Mouse (Mus musculus): ENCODE data around the gene Gabarapl1. TPM values are rescaled to one million over a fixed set of nuclear protein-coding genes. Genes with fewer than 3 reads are reported as not detected.

The Gabarapl1 gene
- polyA plus RNA-seq, 1 experiment from 2014 or later = 62.8 TPM

DNA sequence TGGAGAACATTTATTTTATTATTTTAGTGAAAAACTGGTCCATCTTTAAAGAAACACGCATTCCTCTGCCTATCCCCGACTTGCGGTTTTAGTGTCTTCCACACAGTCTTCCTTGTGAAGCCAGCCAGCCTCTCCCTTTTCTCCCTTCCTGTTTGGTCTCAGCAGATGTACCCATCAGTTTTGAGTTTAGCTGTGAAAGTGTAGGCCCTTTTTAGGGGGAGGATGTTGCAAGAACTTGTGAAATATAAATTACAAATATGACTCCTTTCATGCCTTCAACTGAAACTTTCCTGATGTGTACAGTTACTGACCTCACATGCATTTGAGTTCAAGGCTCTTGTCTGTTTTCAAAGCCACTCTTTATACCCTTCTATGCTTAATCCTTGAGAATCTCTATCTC is 17.9 kb upstream of the Gabarapl1 start:
- ATAC-seq (replicated peaks; ENCODE audit: low FRiP score) = no peak

GRCm38 (mm10) chr6:129516388-129516787 is 16.6 kb upstream of the Gabarapl1 start:
- 85% methylated on average over 10 of the region's 10 CpGs for WGBS
- Histone ChIP-seq H3K4me1 (peaks cover 25% of the 10 kb centered on the region), H3K27me3 (no peaks in the 10 kb centered on the region), H3K9ac (no peak overlapping the region), H3K36me3 (no peaks in the 10 kb centered on the region), H3K27ac (no peak overlapping the region), H3K4me2 (no peak overlapping the region), H3K4me3 (replicated peaks) (no peak overlapping the region), H3K9me3 (replicated peaks) (no peaks in the 10 kb centered on the region)
- no peak for ATAC-seq (replicated peaks; ENCODE audit: low FRiP score)

More for the DNA sequence above, 17.9 kb upstream of the Gabarapl1 start:
- Histone ChIP-seq H3K27ac (no peak overlapping the region), H3K4me2 (no peak overlapping the region), H3K36me3 (no peaks in the 10 kb centered on the region), H3K9ac (no peak overlapping the region), H3K27me3 (no peaks in the 10 kb centered on the region), H3K4me1 (peaks cover 35% of the 10 kb centered on the region), H3K4me3 (replicated peaks) (no peak overlapping the region), H3K9me3 (replicated peaks) (no peaks in the 10 kb centered on the region)
- WGBS = 69% methylated on average over 3 of the region's 3 CpGs

GRCm38 (mm10) chr6:129517752-129518408 is 15.1 kb upstream of the Gabarapl1 start:
- Histone ChIP-seq H3K4me2 (no peak overlapping the region), H3K27me3 (no peaks in the 10 kb centered on the region), H3K4me3 (replicated peaks) (no peak overlapping the region), H3K4me1 (peaks cover 14% of the 10 kb centered on the region), H3K27ac (no peak overlapping the region), H3K36me3 (no peaks in the 10 kb centered on the region), H3K9ac (no peak overlapping the region), H3K9me3 (replicated peaks) (no peaks in the 10 kb centered on the region)
- 51% methylated on average over 2 of the region's 2 CpGs for WGBS
- ATAC-seq (replicated peaks; ENCODE audit: low FRiP score) = peak; percentile 88

DNA sequence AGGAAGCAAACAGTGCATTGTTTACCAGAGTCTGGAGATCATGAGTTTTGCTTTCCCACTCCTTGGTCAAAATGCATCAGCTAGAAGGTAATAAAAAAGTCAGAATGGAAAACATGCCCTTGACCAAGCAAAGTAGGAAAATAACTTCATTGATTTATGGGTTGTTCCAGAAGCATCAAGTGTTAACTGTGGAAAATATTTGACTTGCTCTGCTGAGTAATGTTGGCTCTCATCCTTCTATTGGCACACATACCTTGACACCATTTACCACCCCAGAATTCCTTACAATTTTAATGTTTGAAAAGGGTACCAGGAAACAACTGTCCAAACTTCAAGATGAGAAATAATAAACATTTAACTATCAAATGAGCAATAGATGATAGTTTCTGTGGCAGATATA is 6.9 kb upstream of the Gabarapl1 start:
- no peaks in the 10 kb centered on the region for H3K4me1 ChIP-seq
- no peak overlapping the region for H3K4me2 ChIP-seq
- ATAC-seq (replicated peaks; ENCODE audit: low FRiP score) = no peak
- H3K27ac ChIP-seq = no peak overlapping the region
- no peaks in the 10 kb centered on the region for H3K9me3 ChIP-seq (replicated peaks)
- no peaks in the 10 kb centered on the region for H3K27me3 ChIP-seq
- no peak overlapping the region for H3K4me3 ChIP-seq (replicated peaks)
- H3K9ac ChIP-seq = no peak overlapping the region
- no peaks in the 10 kb centered on the region for H3K36me3 ChIP-seq

DNA sequence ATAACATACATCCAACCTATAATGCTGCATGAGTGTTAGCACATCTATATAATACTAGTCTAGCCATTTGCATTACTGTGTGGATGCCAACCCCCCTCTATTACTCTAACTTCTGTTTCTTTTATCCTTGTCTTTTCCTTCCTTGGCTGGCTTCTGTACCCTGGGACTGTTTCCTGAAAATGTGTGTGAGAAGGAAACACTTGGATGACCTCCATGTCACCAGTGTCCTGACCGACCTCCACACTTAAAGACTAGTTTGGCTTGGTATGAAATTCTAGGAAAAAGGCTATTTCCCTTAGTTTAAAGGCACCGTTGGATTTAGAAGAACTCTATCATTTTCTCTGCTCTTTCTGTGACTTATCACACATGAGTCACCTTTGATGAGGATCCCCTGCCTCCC is 5.5 kb upstream of the Gabarapl1 start:
- H3K4me1 ChIP-seq = peaks cover 2% of the 10 kb centered on the region; the same call in 1 of the 2 replicates
- H3K4me3 ChIP-seq (replicated peaks) = no peak overlapping the region
- WGBS = 77% methylated on average over 2 of the region's 2 CpGs
- no peak overlapping the region for H3K9ac ChIP-seq
- H3K4me2 ChIP-seq = no peak overlapping the region
- no peaks in the 10 kb centered on the region for H3K27me3 ChIP-seq
- ATAC-seq (replicated peaks; ENCODE audit: low FRiP score) = no peak
- H3K27ac ChIP-seq = no peak overlapping the region
- H3K36me3 ChIP-seq = no peaks in the 10 kb centered on the region
- no peaks in the 10 kb centered on the region for H3K9me3 ChIP-seq (replicated peaks)

DNA sequence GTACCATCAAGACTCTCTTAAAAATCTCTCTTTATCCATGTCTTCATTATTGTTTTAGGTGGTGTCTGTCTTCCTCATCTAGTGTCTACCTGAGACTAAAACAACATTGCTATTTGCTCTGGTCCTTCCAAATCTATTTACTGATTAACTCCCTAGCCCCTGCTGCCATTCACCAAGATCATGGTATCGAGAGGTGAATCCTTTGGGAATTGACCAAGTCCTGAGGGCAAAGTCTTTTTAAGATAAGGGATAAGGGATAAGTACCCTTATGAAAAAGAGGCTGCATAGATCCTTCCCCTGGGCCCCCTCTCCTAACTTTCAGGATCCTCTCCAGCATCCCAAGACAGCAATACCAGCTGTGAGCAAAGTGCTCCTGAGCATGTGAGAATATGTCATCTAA is 3.4 kb upstream of the Gabarapl1 start:
- Histone ChIP-seq H3K4me2 (no peak overlapping the region), H3K9ac (no peak overlapping the region), H3K27ac (no peak overlapping the region), H3K36me3 (no peaks in the 10 kb centered on the region), H3K4me3 (replicated peaks) (no peak overlapping the region), H3K9me3 (replicated peaks) (no peaks in the 10 kb centered on the region), H3K4me1 (peaks cover 13% of the 10 kb centered on the region), H3K27me3 (no peaks in the 10 kb centered on the region)
- ATAC-seq (replicated peaks; ENCODE audit: low FRiP score) = no peak
- WGBS = 66% methylated on average over 1 of the region's 1 CpGs

DNA sequence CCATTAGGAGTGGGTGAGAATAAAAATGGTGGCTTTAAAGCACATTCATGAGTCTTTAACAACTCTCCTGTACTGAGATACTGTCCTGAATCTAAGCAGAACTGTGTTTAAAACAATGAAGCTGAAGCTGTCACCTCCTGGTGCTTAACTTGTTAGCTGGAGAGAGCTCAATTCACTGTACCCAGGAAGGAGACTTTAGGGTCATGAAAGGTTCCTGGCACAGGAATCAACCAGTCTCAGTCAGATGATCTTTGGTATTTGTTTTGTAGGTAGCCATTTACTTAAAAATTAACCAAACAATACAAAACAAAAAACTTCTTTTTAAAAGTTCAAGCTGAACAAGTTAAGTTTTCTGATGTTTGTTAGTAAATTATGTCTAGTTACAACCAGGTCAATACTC is 2.7 kb upstream of the Gabarapl1 start:
- Histone ChIP-seq H3K27me3 (no peaks in the 10 kb centered on the region), H3K4me1 (peaks cover 19% of the 10 kb centered on the region), H3K9ac (no peak overlapping the region), H3K4me3 (replicated peaks) (no peak overlapping the region), H3K4me2 (no peak overlapping the region), H3K27ac (no peak overlapping the region), H3K36me3 (no peaks in the 10 kb centered on the region), H3K9me3 (replicated peaks) (no peaks in the 10 kb centered on the region)
- no peak for ATAC-seq (replicated peaks; ENCODE audit: low FRiP score)

- Histone ChIP-seq H3K27ac (peak overlapping the region; percentile 87), H3K36me3 (0 out of 2 replicates have a peak, but pooled peaks cover 4% of the 10 kb centered on the region), H3K4me1 (peaks cover 29% of the 10 kb centered on the region), H3K4me2 (peak overlapping the region; percentile 87), H3K4me3 (replicated peaks) (peak overlapping the region; percentile 89), H3K9ac (0 out of 2 replicates have a peak overlapping the region, but pooled peaks have one; percentile 76), H3K27me3 (no peaks in the 10 kb centered on the region), H3K9me3 (replicated peaks) (no peaks in the 10 kb centered on the region)
- WGBS = 29% methylated on average over 7 of the region's 7 CpGs
- peak; percentile 53 for ATAC-seq (replicated peaks; ENCODE audit: low FRiP score)
Measured at GRCm38 (mm10) chr6:129532556-129532941, 411 bp upstream of the Gabarapl1 start.

DNA sequence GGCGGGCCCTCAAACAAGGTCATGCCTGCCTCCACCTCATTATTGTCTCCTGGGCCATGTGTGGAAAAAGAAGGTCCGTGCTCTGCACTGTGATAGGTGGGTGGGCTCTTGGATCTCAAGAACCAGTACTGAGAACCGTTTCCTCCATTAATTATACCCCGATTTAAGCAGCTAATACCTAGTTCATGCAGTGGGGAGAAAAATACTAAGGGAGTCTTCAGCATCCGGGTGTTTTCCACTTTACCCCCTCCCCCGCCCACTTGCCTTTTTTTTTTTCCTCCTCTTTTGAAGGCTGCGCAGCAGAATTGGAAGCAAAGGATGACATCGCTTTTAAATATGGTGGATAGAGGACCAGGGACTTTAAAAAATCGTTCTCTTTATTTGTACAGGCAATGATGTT is 1.1 kb downstream of the Gabarapl1 start:
- Histone ChIP-seq H3K9me3 (replicated peaks) (no peaks in the 10 kb centered on the region), H3K4me1 (peaks cover 29% of the 10 kb centered on the region), H3K9ac (peak overlapping the region; percentile 76), H3K4me3 (replicated peaks) (peak overlapping the region; percentile 89), H3K4me2 (peak overlapping the region; percentile 87), H3K36me3 (peaks cover 19% of the 10 kb centered on the region), H3K27me3 (no peaks in the 10 kb centered on the region), H3K27ac (0 out of 2 replicates have a peak overlapping the region, but pooled peaks have one; percentile 22)
- WGBS = 12% methylated on average over 9 of the region's 9 CpGs
- ATAC-seq (replicated peaks; ENCODE audit: low FRiP score) = peak; percentile 16; the same call in 1 of the 2 replicates

DNA sequence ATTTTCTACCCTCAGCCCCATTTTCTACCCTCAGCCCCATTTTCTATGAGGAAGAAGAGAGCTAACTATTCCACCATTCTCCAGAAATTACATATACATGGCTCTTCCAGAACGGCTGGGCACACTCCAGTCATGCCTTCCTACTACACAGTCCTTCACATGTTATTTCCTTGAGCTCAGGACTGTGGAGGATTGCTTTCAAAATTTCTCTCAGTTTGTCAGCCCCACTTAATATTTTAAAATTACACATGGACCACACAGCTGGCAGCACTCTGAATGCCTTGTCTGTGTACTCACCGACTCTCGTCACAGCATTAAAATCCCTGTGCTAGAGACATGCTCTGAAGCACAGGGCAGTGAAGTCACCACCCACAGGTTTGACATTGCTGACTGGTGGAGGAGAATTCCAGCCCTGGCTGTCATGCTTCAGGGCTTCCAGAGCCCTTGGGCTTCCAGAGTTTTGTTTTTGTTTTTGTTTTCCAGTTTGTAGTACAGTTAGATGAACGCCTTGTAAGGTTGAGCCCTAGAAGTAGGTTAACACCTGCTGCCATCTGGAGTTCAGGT is 1.7 kb downstream of the Gabarapl1 start:
- Histone ChIP-seq H3K27me3 (no peaks in the 10 kb centered on the region), H3K4me2 (peak overlapping the region; percentile 87), H3K27ac (peak overlapping the region; percentile 60), H3K9ac (peak overlapping the region; percentile 29; the same call in 1 of the 2 replicates), H3K4me1 (peaks cover 29% of the 10 kb centered on the region), H3K4me3 (replicated peaks) (peak overlapping the region; percentile 89), H3K36me3 (peaks cover 25% of the 10 kb centered on the region), H3K9me3 (replicated peaks) (no peaks in the 10 kb centered on the region)
- 30% methylated on average over 4 of the region's 4 CpGs for WGBS
- ATAC-seq (replicated peaks; ENCODE audit: low FRiP score) = peak; percentile 77

DNA sequence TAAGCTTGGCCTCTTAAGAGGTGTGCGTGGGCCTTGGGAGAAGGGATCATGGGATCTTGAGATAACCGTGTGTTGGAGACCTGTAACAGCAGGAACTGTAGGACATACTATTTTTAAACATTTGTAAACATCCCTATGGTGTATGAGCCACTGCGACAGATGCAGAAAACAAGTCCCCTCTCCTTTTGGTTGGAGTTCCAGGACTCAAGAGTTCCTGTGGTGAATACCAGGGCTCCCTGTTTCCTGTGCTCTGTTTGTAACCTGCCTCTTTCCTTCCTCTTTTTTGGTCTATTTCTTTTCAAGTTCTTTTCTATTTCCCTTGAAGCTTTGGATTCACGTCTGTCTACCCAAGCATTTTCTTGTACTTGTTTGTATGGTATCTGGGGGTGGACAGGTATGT is 2.8 kb downstream of the Gabarapl1 start:
- 80% methylated on average over 4 of the region's 4 CpGs for WGBS
- Histone ChIP-seq H3K4me2 (peak overlapping the region; percentile 87), H3K27ac (no peak overlapping the region), H3K27me3 (no peaks in the 10 kb centered on the region), H3K9me3 (replicated peaks) (no peaks in the 10 kb centered on the region), H3K36me3 (peaks cover 35% of the 10 kb centered on the region), H3K9ac (0 out of 2 replicates have a peak overlapping the region, but pooled peaks have one; percentile 4), H3K4me1 (peaks cover 29% of the 10 kb centered on the region), H3K4me3 (replicated peaks) (peak overlapping the region; percentile 89; the same call in 1 of the 2 replicates)
- ATAC-seq (replicated peaks; ENCODE audit: low FRiP score) = no peak

DNA sequence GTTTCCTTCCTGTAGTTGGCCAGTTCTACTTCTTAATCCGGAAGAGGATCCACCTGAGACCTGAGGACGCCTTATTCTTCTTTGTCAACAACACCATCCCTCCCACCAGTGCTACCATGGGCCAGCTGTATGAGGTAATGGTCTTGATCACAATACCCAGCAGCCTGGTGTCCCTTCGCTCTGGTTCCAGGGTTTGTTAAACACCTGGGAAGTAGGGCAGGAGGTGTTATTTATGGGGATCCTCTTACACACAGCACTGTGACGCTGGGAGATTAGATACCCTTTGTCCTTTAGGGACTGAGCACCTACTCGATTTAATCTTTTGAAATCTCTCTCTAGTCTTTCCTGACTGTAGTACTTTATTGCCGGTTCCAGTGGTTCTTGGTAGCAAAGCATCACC is 5.6 kb downstream of the Gabarapl1 start:
- H3K27ac ChIP-seq = no peak overlapping the region
- H3K4me2 ChIP-seq = no peak overlapping the region
- no peaks in the 10 kb centered on the region for H3K9me3 ChIP-seq (replicated peaks)
- H3K4me3 ChIP-seq (replicated peaks) = no peak overlapping the region
- ATAC-seq (replicated peaks; ENCODE audit: low FRiP score) = no peak
- 67% methylated on average over 6 of the region's 6 CpGs for WGBS
- H3K27me3 ChIP-seq = no peaks in the 10 kb centered on the region
- H3K36me3 ChIP-seq = peaks cover 59% of the 10 kb centered on the region
- H3K4me1 ChIP-seq = peaks cover 24% of the 10 kb centered on the region
- H3K9ac ChIP-seq = no peak overlapping the region

Data from kidney, embryonic 15.5 days (tissue).